Mouse (Mus musculus): ENCODE results near the gene Fignl2.

GRCm38 (mm10) chr15:101069641-101070190, 8.7 kb downstream of the Fignl2 start:
- TF ChIP-seq POLR2A (IDR thresholded peaks at IDR 0.05; ENCODE audit: insufficient read length, low read depth) (no peak), TCF12 (IDR thresholded peaks at IDR 0.05; ENCODE audit: insufficient read depth, poor library complexity, severe bottlenecking) (no peak), REST (IDR thresholded peaks at IDR 0.05; ENCODE audit: insufficient read depth, insufficient read length) (no peak), E2F4 (IDR thresholded peaks at IDR 0.05; ENCODE audit: insufficient read depth) (no peak), MAX (IDR thresholded peaks at IDR 0.05; ENCODE audit: low read depth) (no peak), MYOG (IDR thresholded peaks at IDR 0.05; ENCODE audit: control insufficient read depth in 1 of 3, insufficient read depth in 1 of 3, insufficient read length in 2 of 3, low read depth in 2 of 3) (no peak), USF1 (IDR thresholded peaks at IDR 0.05; ENCODE audit: low read depth) (no peak), POLR2AphosphoS2 (IDR thresholded peaks at IDR 0.05; ENCODE audit: insufficient read length, low read depth) (no peak)
